Mouse (Mus musculus) bone marrow macrophage, adult 2 months (primary cell): ENCODE data around the gene Akt1.

Experiments used
- CTCF ChIP-seq: IDR thresholded peaks from 2 replicates; pipeline ENCODE4 v1.5.1; 2012; ENCODE audit warnings: low read depth, mild to moderate bottlenecking, low read length, moderate library complexity
- POLR2A ChIP-seq: IDR thresholded peaks from 2 replicates; pipeline ENCODE4 v1.6.1; 2012; ENCODE audit warnings: mild to moderate bottlenecking, low read depth, low read length, borderline replicate concordance

DNA sequence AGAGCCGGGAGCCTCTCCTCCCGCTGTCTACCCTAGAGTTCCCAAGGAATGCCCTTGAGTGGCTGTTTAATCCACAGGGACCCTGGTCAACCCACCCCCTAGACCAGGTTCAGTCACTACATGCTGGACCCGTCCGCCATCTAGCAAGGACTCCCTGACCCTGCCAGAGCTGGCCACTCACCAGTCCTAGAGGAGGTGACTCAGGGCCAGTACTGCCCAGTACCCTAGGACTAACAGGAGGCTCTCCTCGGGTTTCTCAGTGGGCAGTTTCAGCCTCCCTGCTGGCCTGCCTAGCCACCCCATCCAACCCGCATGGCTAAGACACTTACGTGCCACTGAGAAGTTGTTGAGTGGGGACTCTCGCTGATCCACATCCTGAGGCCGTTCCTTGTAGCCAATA, 12.8 kb downstream of the Akt1 start:
- TF ChIP-seq CTCF (no peak), POLR2A (no peak)
